Mouse (Mus musculus): ENCODE measurements around the gene Smc1b. TPM values are rescaled to one million over a fixed set of nuclear protein-coding genes. Genes with fewer than 3 reads are reported as not detected.
A peak's percentile ranks its signal among the peaks of the same experiment; 100 is the strongest.

Gene Smc1b
- polyA plus RNA-seq (2015; fragmentation: Nextera tagmentation; extraction: Ambion mirVana) = 0.19 and 0.23 TPM in 2 replicates

DNA sequence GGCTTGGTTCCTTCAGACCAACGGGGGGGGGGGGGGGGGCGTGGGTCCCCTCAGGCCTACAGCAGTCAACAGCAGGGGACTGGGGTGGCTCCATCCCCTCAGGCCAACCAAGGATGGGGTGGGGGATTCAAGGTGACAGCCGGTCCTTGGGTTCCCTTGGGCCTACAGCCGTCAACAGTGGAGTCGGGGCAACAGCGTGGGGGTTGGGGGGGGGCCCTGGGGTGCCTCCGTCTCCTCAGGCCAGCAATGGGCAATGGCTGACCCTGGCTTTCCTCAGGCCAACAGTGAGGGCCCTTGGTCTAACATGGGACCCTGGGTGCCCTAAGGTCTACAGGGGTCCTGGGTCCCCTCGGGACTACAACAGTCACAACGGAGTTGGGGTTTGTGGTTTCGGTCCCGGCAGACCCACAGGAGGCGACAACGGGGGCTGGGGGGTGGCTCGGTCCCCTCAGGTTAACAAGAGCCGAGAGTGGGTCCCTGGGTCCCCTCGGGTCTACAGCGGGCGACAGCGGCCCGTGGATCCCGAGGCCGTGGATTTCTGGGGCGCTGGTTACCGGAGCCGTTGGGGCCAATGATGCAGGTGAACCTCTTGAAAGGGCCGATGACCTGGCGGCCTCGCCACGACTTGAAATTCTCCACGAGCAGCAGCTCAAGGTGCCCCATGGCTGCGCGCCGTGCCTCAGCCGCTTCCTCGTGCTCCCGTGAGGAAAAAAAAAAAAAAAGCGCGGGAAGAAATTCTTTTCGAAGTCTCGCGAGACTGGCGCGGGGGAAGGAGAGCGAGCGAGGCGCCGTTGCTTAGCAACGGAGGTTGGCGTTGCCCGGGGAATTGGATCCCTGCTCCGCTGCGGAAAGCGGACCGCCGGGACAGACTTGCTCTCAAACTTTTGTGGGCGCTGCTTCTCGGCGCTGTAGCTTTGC is at the start of gene Smc1b, which contains the start of gene Ribc2:
Gene Smc1b (minus strand): TSS at position 690 of the 918 bp plus-strand sequence.
Gene Ribc2 (plus strand): TSS at position 804 of the 918 bp plus-strand sequence.
- WGBS = 31% methylated on average over 55 of the region's 58 CpGs
- H3K4me2 ChIP-seq = peak within 1 kb of the TSS; percentile 86
- peak; percentile 76 for ATAC-seq (ENCODE audit: low FRiP score)
- H3K27ac ChIP-seq (replicated peaks) = no peak within 1 kb of the TSS
- H3K9me3 ChIP-seq (replicated peaks) = no peaks in the 10 kb centered on the region
- H3K27me3 ChIP-seq (replicated peaks) = no peaks in the 10 kb centered on the region; the same call in 1 of the 2 replicates
- H3K4me1 ChIP-seq = peaks cover 11% of the 10 kb centered on the region
- peak within 1 kb of the TSS; percentile 49 for H3K9ac ChIP-seq (replicated peaks)
- H3K4me3 ChIP-seq (replicated peaks) = peak within 1 kb of the TSS; percentile 46
- H3K36me3 ChIP-seq = no peaks in the 10 kb centered on the region

DNA sequence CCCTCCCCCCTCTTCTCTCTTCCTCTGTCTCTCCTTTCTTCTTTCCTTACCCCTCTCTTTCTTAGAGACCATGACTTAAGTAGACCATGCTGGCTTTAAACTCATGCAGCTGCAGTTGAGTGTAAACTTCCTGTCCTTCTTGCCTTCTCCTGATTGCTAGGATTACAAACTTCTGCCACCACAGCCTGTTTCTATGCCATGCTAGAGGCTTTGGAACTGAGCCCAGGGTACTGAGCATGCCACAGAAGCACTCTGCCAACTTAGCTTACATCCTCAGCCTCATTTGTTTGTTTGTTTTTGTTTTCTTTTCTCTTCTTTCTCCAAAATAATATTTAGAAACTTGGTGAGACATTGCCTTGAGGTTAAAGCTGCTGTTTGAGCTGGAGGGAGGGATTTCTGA is 48.6 kb upstream of the Smc1b start:
- no peak overlapping the region for H3K4me3 ChIP-seq (replicated peaks)
- no peak for ATAC-seq (ENCODE audit: low FRiP score)
- H3K36me3 ChIP-seq = no peaks in the 10 kb centered on the region
- no peak overlapping the region for H3K9ac ChIP-seq (replicated peaks)
- peaks cover 15% of the 10 kb centered on the region for H3K4me1 ChIP-seq
- no peak overlapping the region for H3K4me2 ChIP-seq
- no peaks in the 10 kb centered on the region for H3K9me3 ChIP-seq (replicated peaks)
- H3K27ac ChIP-seq (replicated peaks) = no peak overlapping the region
- H3K27me3 ChIP-seq (replicated peaks) = no peaks in the 10 kb centered on the region

DNA sequence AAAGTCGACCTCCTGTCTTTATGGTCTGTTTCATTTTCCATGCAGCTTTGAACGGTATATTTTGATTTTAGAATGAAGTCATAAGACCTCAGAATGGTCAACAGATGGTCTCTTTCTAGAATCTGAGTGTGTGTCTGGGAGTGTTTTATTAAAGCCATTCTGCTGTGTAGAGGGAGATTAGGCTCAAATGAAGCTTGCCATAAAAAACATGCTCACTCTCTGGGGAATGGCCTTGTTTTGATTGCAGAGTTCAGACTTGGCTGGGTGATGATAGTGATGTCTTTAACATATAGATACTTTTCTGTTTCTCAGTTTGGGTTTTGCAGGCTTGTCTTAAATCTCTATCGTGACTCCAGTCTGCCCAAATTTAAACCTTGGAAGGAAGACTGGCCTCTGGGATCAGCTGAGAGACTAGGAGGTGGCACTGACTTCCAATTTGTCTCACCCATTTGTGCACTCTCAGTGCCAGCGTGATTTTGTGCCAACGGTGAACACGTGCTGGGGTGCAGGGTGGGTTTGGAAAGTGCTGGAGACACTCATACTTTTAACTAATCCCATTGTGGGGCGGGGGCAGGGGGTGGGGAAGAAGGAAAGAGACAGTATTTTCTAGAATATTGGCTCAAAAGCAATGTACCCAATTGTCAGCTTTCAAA is 47.9 kb upstream of the Smc1b start:
- WGBS = 66% methylated on average over 7 of the region's 7 CpGs
- Histone ChIP-seq H3K9ac (replicated peaks) (no peak overlapping the region), H3K27ac (replicated peaks) (peak overlapping the region; percentile 28; the same call in 1 of the 2 replicates), H3K4me2 (no peak overlapping the region), H3K27me3 (replicated peaks) (no peaks in the 10 kb centered on the region), H3K4me3 (replicated peaks) (no peak overlapping the region), H3K4me1 (peaks cover 15% of the 10 kb centered on the region), H3K9me3 (replicated peaks) (no peaks in the 10 kb centered on the region), H3K36me3 (no peaks in the 10 kb centered on the region)
- no peak for ATAC-seq (ENCODE audit: low FRiP score)

DNA sequence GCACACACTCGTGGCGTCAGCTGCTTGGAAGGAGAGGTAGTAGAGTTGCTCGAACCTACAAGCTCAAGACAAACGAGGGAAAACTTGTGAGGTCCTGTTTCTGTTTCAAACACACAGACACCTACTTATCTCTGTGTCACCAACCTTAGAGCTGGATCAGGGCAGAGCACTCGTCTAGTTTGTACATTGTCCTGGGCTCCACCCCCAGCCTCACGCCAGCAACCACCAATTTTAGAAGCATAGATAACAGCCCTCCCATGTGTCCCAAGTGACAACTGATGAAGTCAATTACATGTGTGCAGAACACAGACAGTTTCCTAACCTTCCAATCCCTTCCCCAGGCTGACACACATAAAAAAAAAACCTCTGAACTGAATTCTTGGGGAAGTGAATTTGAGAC is 46.4 kb upstream of the Smc1b start:
- no peak for ATAC-seq (ENCODE audit: low FRiP score)
- Histone ChIP-seq H3K4me2 (no peak overlapping the region), H3K27me3 (replicated peaks) (no peaks in the 10 kb centered on the region), H3K4me3 (replicated peaks) (no peak overlapping the region), H3K4me1 (peaks cover 15% of the 10 kb centered on the region), H3K36me3 (no peaks in the 10 kb centered on the region), H3K9me3 (replicated peaks) (no peaks in the 10 kb centered on the region), H3K27ac (replicated peaks) (no peak overlapping the region), H3K9ac (replicated peaks) (no peak overlapping the region)
- WGBS = 69% methylated on average over 6 of the region's 6 CpGs

DNA sequence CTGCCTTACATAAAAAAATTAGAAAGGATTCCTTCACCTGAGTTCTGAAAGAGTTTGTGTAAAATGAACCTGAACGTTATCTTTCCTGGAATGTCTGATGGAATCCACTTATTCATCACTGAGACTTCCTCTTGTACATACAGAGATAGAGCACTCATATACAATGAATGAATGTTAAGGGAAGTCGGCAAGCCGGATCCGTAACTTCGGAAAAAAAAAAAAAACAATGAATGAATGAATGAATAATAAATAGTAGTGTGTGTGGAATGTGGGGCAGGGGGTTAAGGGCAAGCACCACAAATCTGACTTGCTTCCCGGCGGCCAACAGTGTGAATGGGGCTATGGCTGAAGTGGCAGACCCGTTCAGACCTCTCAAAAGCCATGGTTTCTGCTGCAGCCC is 45.8 kb upstream of the Smc1b start:
- Histone ChIP-seq H3K9ac (replicated peaks) (no peak overlapping the region), H3K4me2 (no peak overlapping the region), H3K4me3 (replicated peaks) (no peak overlapping the region), H3K9me3 (replicated peaks) (no peaks in the 10 kb centered on the region), H3K27me3 (replicated peaks) (no peaks in the 10 kb centered on the region), H3K4me1 (peaks cover 15% of the 10 kb centered on the region), H3K27ac (replicated peaks) (no peak overlapping the region), H3K36me3 (no peaks in the 10 kb centered on the region)
- no peak for ATAC-seq (ENCODE audit: low FRiP score)
- WGBS = 66% methylated on average over 8 of the region's 8 CpGs

DNA sequence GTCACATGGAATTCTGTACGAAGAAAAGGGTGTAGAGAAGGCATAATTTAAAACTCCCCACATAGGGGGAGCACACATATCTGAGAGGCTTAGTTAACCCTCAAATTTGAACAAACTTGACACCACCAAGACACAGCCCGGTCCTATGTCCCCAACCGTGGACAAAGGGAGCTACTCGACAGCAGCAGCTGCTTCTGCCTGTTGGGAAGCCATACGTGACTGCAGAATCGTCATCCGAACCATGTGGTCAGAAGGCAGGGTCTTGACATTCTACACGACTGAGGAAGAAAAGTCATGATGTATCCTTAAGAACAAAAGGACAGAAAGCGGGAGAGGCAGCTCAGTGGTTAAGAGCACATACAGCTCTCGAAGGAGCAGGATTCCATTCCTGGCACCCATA is 42.3 kb upstream of the Smc1b start:
- ATAC-seq (ENCODE audit: low FRiP score) = no peak
- Histone ChIP-seq H3K4me2 (no peak overlapping the region), H3K9ac (replicated peaks) (no peak overlapping the region), H3K36me3 (no peaks in the 10 kb centered on the region), H3K4me1 (peaks cover 5% of the 10 kb centered on the region), H3K9me3 (replicated peaks) (no peaks in the 10 kb centered on the region), H3K4me3 (replicated peaks) (no peak overlapping the region), H3K27ac (replicated peaks) (no peak overlapping the region), H3K27me3 (replicated peaks) (no peaks in the 10 kb centered on the region)
- WGBS = 80% methylated on average over 10 of the region's 10 CpGs

DNA sequence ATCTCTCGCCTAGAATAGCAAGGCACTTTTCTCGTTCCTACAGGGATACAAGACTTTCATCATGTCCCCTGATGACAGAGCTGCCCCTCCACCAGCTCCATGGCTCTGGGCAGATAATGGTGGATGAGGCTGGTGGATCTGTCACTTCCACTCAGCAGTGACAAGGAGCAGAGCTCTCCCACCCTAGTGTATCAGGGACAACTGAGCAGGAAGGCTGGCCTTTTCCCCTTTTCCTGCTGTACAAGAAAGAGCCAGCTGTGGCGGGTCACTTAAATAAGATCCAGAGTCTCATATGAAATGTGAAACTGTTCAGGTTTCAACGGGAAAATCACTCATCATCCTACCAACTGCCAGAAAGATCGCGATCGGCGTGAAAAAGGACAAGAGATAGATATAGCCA is 41.7 kb upstream of the Smc1b start:
- Histone ChIP-seq H3K27me3 (replicated peaks) (no peaks in the 10 kb centered on the region), H3K9me3 (replicated peaks) (no peaks in the 10 kb centered on the region), H3K4me1 (no peaks in the 10 kb centered on the region), H3K27ac (replicated peaks) (no peak overlapping the region), H3K9ac (replicated peaks) (no peak overlapping the region), H3K36me3 (no peaks in the 10 kb centered on the region), H3K4me2 (no peak overlapping the region), H3K4me3 (replicated peaks) (no peak overlapping the region)
- no peak for ATAC-seq (ENCODE audit: low FRiP score)
- 79% methylated on average over 8 of the region's 8 CpGs for WGBS

DNA sequence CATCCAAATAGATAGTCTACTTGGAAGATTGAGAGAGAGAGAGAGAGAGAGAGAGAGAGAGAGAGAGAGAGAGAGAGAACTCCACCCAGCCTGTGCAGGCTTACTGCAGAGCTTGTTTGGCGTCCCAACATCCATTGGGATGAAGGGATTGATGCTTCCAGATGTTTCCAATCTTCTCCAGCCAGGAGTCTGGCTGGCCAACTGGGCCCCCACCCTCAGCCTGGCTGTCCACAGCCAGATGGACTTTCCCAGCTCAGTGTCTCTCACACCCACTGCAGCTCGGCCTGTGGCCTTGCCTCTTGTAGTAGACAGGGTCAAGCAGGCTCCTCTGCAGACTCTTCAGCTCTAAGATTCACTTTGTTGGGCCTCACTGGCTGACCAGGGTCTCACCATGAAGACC is 40.3 kb upstream of the Smc1b start:
- Histone ChIP-seq H3K27me3 (replicated peaks) (no peaks in the 10 kb centered on the region), H3K36me3 (no peaks in the 10 kb centered on the region), H3K4me2 (no peak overlapping the region), H3K9me3 (replicated peaks) (no peaks in the 10 kb centered on the region), H3K4me1 (peaks cover 3% of the 10 kb centered on the region), H3K9ac (replicated peaks) (no peak overlapping the region), H3K4me3 (replicated peaks) (no peak overlapping the region), H3K27ac (replicated peaks) (no peak overlapping the region)
- no peak for ATAC-seq (ENCODE audit: low FRiP score)
- 83% methylated on average over 2 of the region's 2 CpGs for WGBS

DNA sequence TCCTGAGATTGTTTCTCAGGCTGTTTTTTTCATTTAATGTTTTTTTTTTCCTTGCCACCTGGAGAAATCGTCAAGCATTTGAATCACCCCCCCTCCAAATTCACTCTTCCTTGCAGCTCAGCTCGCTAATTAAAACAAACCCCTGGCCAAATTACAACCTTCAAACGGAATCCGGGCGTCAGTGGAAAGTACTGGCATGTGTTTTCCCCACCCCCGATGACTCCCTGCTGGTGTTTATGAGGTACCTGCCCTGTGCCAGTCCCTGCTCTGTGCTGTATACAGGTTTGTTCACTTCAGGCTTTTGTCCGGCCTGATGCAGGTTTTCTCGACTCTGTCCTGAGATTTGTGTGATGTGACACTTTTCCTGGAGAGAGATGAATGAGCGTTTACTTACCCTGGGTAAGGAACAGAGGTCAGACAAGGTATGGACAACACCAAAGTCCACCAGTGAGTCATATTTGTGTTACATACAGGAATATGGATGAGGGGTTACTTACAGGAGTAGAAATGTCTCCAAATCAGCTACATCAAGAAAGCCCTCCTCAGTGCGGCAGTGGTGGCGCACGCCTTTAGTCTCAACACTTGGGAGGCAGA is 35.4 kb upstream of the Smc1b start:
- H3K27me3 ChIP-seq (replicated peaks) = no peaks in the 10 kb centered on the region
- no peak overlapping the region for H3K9ac ChIP-seq (replicated peaks)
- 45% methylated on average over 12 of the region's 12 CpGs for WGBS
- peaks cover 14% of the 10 kb centered on the region for H3K4me1 ChIP-seq
- no peaks in the 10 kb centered on the region for H3K36me3 ChIP-seq
- no peaks in the 10 kb centered on the region for H3K9me3 ChIP-seq (replicated peaks)
- no peak overlapping the region for H3K4me3 ChIP-seq (replicated peaks)
- no peak overlapping the region for H3K27ac ChIP-seq (replicated peaks)
- H3K4me2 ChIP-seq = no peak overlapping the region
- ATAC-seq (ENCODE audit: low FRiP score) = no peak

DNA sequence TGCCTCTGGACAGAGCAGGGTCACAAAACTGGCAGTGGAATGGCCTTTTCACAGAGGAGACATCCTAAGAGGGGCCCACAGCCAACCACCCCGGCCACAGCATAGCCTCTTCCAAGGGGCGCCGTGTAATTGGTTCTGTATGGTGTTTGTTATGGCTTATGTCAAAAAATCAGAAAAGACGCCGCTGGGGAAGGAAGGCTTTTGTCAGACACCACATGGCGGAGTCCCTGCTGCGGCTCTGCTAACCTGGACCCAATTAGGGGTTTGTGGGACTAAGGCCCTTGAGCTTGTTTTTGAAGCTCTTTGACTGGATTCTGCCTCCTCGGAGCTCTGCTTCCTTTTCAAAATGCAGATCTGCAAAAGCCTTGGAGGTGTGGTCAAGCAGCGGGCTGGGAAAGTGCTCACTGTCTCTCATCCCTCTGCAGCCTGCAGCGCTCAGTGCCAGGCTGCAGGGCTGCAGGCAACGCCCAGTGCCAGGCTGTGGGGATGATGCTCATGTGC is 34.7 kb upstream of the Smc1b start:
- Histone ChIP-seq H3K9ac (replicated peaks) (no peak overlapping the region), H3K9me3 (replicated peaks) (no peaks in the 10 kb centered on the region), H3K27ac (replicated peaks) (0 out of 2 replicates have a peak overlapping the region, but pooled peaks have one; percentile 7), H3K27me3 (replicated peaks) (no peaks in the 10 kb centered on the region), H3K36me3 (no peaks in the 10 kb centered on the region), H3K4me2 (no peak overlapping the region), H3K4me3 (replicated peaks) (no peak overlapping the region), H3K4me1 (peaks cover 14% of the 10 kb centered on the region)
- WGBS = 20% methylated on average over 11 of the region's 11 CpGs
- no peak for ATAC-seq (ENCODE audit: low FRiP score)

DNA sequence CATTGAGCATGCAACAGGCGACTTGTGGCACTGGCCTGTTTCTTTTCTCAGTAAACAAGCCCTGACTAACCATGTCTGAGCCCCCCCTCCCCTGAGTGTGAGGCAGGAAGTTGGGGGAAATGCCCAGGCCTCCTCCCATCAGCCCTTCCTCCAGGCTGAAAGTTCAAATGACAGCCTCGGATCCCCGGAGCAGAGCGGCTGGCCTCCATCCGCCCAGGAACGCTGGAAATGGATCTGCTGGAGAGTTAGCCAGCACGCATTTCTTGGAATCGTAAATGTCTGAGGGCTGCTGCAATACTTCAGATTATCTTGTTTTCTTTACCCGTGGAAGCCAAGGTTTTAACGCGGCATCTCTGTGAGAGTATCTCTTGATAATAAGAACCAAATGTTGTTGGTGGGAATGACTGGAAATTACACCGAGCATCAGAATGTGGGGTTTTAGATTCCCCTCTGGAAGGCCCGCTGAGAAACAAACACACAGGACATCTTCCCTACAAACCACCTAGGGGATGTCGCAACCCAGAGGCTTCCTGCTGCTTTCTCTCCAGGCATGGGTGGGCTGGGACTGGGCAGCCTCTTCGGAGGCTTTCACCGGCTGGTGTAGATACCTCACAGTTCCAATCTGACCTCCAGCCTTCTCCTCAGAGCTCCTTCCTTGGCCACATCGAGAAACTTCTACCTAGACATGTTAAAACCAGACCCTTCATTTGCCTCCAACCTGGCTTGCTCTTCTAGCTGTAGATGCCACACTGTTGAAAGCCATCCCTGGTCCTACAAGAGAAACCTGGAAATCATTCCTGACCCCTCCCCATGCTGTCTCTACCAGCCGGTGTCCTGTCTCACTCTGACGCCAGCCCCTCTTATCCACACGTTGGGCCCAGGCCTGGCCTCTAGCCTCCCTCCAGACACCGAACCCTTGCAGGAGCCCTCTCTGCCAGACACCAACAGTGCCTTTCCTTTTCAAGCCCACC is 31.2 kb upstream of the Smc1b start:
- H3K4me2 ChIP-seq = no peak overlapping the region
- no peak overlapping the region for H3K9ac ChIP-seq (replicated peaks)
- no peaks in the 10 kb centered on the region for H3K27me3 ChIP-seq (replicated peaks)
- ATAC-seq (ENCODE audit: low FRiP score) = no peak
- H3K4me1 ChIP-seq = peaks cover 14% of the 10 kb centered on the region
- WGBS = 65% methylated on average over 21 of the region's 21 CpGs
- H3K27ac ChIP-seq (replicated peaks) = no peak overlapping the region; the same call in 1 of the 2 replicates
- no peaks in the 10 kb centered on the region for H3K36me3 ChIP-seq
- no peaks in the 10 kb centered on the region for H3K9me3 ChIP-seq (replicated peaks)
- H3K4me3 ChIP-seq (replicated peaks) = no peak overlapping the region

Data from neural tube, embryonic 15.5 days (tissue).